Mouse (Mus musculus) liver, embryonic 14.5 days (tissue): ENCODE measurements at regions not wholly inside any gene's neighbourhood (a gene's known extent, or its start where the extent isn't known, plus 50 kb on each side); places are given as distances from the start of the nearest gene placed in this dataset.

Source experiments
- ATAC-seq: fragments of 200-750 bp; cut with Nextera tagmentation; 2 replicates; pipeline ENCODE4 v1.8.0; 2017; ENCODE audit warnings: moderate number of reproducible peaks, mild to moderate bottlenecking, moderate library complexity; ENCODE audit not compliant: insufficient read depth
- DNase-seq, 3 experiments: peaks; one replicate each; pipeline ENCODE4 v3.0.0-alpha.2; 2012 to 2013; ENCODE audit warnings: low read depth in 3 of 3, low spot score in 3 of 3
- H3K27ac ChIP-seq: fragments of 300-500 bp; sonication (generic); 2 replicates; pipeline ENCODE4 v1.5.1; 2014; ENCODE audit warnings: moderate library complexity, mild to moderate bottlenecking, control low read depth, inconsistent platforms
- H3K27me3 ChIP-seq: fragments of 300-500 bp; sonication (generic); 2 replicates; pipeline ENCODE4 v1.6.1; 2014; ENCODE audit warnings: mild to moderate bottlenecking, low read length, moderate library complexity; ENCODE audit not compliant: control insufficient read depth, insufficient read depth
- H3K36me3 ChIP-seq: fragments of 300-500 bp; sonication (generic); replicated peaks from 2 replicates; pipeline ENCODE4 v1.6.1; 2014; ENCODE audit warnings: low read depth; ENCODE audit not compliant: control insufficient read depth, insufficient read depth
- H3K4me1 ChIP-seq, 2 experiments: fragments of 200-500 bp in 1 of 2; fragments of 300-500 bp in 1 of 2; sonication (generic) in 1 of 2; replicated peaks; 2 replicates each; pipeline ENCODE4 v1.6.1; 2012 to 2014; ENCODE audit warnings: antibody characterized with exemption in 1 of 2, inconsistent platforms in 1 of 2, low read length in 1 of 2; ENCODE audit not compliant: control insufficient read depth in 2 of 2, insufficient read depth in 2 of 2
- H3K4me2 ChIP-seq: fragments of 300-500 bp; sonication (generic); 2 replicates; pipeline ENCODE4 v1.6.1; 2014; ENCODE audit warnings: low read depth, mild to moderate bottlenecking, control low read depth, moderate library complexity
- H3K4me3 ChIP-seq, 2 experiments: fragments of 200-500 bp in 1 of 2; fragments of 300-500 bp in 1 of 2; sonication (generic) in 1 of 2; 2 replicates each; pipeline ENCODE4 v1.5.1; 2012 to 2014; ENCODE audit warnings: low read depth in 2 of 2, low read length in 2 of 2, mild to moderate bottlenecking in 2 of 2, control low read depth in 1 of 2, inconsistent platforms in 1 of 2, moderate library complexity in 1 of 2; ENCODE audit not compliant: insufficient read depth in 1 of 2
- H3K9ac ChIP-seq: fragments of 300-500 bp; sonication (generic); replicated peaks from 2 replicates; pipeline ENCODE4 v1.6.1; 2014; ENCODE audit warnings: mild to moderate bottlenecking, control low read depth, moderate library complexity
- H3K9me3 ChIP-seq: fragments of 300-500 bp; sonication (generic); 2 replicates; pipeline ENCODE4 v1.6.1; 2016; ENCODE audit warnings: low read length, mixed read lengths; ENCODE audit not compliant: control insufficient read depth
- CTCF ChIP-seq: IDR thresholded peaks from 2 replicates; pipeline ENCODE4 v1.5.1; 2016; ENCODE audit warnings: antibody characterized with exemption, low read depth, control low read depth
- EP300 ChIP-seq: IDR thresholded peaks from 2 replicates; pipeline ENCODE4 v1.6.1; 2016; ENCODE audit warnings: antibody characterized with exemption, low read depth
- WGBS: fragments of 180-500 bp; shearing (Covaris S2); extraction: QIAGEN DNeasy Blood & Tissue Kit; methylation state at CpG from one replicate; pipeline ENCODE4 v1.1.7; 2014; ENCODE audit not compliant: insufficient replicate concordance; 5-methylcytosine and 5-hydroxymethylcytosine counted together

- Histone ChIP-seq H3K27ac (no peak overlapping the region), H3K9ac (no peak overlapping the region), H3K4me2 (no peak overlapping the region), H3K36me3 (no peaks in the 10 kb centered on the region), H3K9me3 (no peaks in the 10 kb centered on the region), H3K4me1 (no peaks in the 10 kb centered on the region), H3K4me3 (no peak overlapping the region), H3K27me3 (no peaks in the 10 kb centered on the region)
- ATAC-seq (no peak), DNase-seq (no peak)
- WGBS: 71% methylated on average over 15 of the region's 15 CpGs
- TF ChIP-seq EP300 (no peak), CTCF (no peak)
Observed at GRCm38 (mm10) chr3:9107766-9108410, 502.0 kb downstream of the Zfp704 start.

GRCm38 (mm10) chr3:9105191-9105926, 504.5 kb downstream of the Zfp704 start:
- ATAC-seq: no peak
- Histone ChIP-seq H3K27ac (no peak overlapping the region), H3K9ac (no peak overlapping the region), H3K9me3 (no peaks in the 10 kb centered on the region), H3K4me3 (no peak overlapping the region), H3K4me2 (no peak overlapping the region), H3K4me1 (no peaks in the 10 kb centered on the region), H3K36me3 (no peaks in the 10 kb centered on the region), H3K27me3 (no peaks in the 10 kb centered on the region)
- TF ChIP-seq CTCF: no peak
- no peak for TF ChIP-seq EP300
- no peak for DNase-seq
- 46% methylated on average over 8 of the region's 8 CpGs for WGBS

- WGBS: 60% methylated on average over 6 of the region's 6 CpGs
- H3K36me3 ChIP-seq: no peaks in the 10 kb centered on the region
- H3K27me3 ChIP-seq: no peaks in the 10 kb centered on the region
- no peaks in the 10 kb centered on the region for H3K9me3 ChIP-seq
- DNase-seq (no peak), ATAC-seq (no peak)
- TF ChIP-seq EP300 (no peak), CTCF (no peak)
- no peak overlapping the region for H3K4me2 ChIP-seq
- no peak overlapping the region for H3K4me3 ChIP-seq
- H3K4me1 ChIP-seq: no peaks in the 10 kb centered on the region
- H3K9ac ChIP-seq: no peak overlapping the region
- H3K27ac ChIP-seq: no peak overlapping the region
Observed at GRCm38 (mm10) chr3:9103456-9103855, 506.4 kb downstream of the Zfp704 start.

GRCm38 (mm10) chr3:9101240-9101639, 508.6 kb downstream of the Zfp704 start:
- H3K9me3 ChIP-seq: no peaks in the 10 kb centered on the region
- TF ChIP-seq EP300 (no peak), CTCF (no peak)
- no peaks in the 10 kb centered on the region for H3K4me1 ChIP-seq
- no peak overlapping the region for H3K4me2 ChIP-seq
- DNase-seq: no peak
- ATAC-seq: no peak
- no peak overlapping the region for H3K27ac ChIP-seq
- no peak overlapping the region for H3K9ac ChIP-seq
- H3K27me3 ChIP-seq: no peaks in the 10 kb centered on the region
- H3K4me3 ChIP-seq: no peak overlapping the region
- H3K36me3 ChIP-seq: no peaks in the 10 kb centered on the region
- 54% methylated on average over 3 of the region's 3 CpGs for WGBS

- Histone ChIP-seq H3K27me3 (no peaks in the 10 kb centered on the region), H3K27ac (no peak overlapping the region), H3K9ac (no peak overlapping the region), H3K9me3 (no peaks in the 10 kb centered on the region), H3K4me2 (no peak overlapping the region), H3K4me1 (no peaks in the 10 kb centered on the region), H3K36me3 (no peaks in the 10 kb centered on the region), H3K4me3 (no peak overlapping the region)
- TF ChIP-seq CTCF (no peak), EP300 (no peak)
- no peak for ATAC-seq
- DNase-seq: no peak
- 58% methylated on average over 8 of the region's 8 CpGs for WGBS
Observed at GRCm38 (mm10) chr3:9100761-9101160, 509.1 kb downstream of the Zfp704 start.
